Mouse (Mus musculus) spleen, adult 2 months (tissue): ENCODE results near the gene Syt1.

Experiments used
- CTCF ChIP-seq: fragments of 200-500 bp; IDR thresholded peaks from 2 replicates; pipeline ENCODE4 v1.5.1; 2011; ENCODE audit warnings: mild to moderate bottlenecking, inconsistent platforms; ENCODE audit not compliant: insufficient read depth, insufficient read length, insufficient replicate concordance; ENCODE audit errors: extremely low read depth
- POLR2A ChIP-seq: fragments of 200-500 bp; IDR thresholded peaks from 2 replicates; pipeline ENCODE4 v1.6.1; 2011; ENCODE audit warnings: low read depth, low read length, inconsistent platforms

GRCm38 (mm10) chr10:108577611-108578010 lies 433.2 kb downstream of the Syt1 start:
- TF ChIP-seq CTCF (no peak), POLR2A (no peak)
